Mouse (Mus musculus): Measurements from ENCODE around the gene Lgr5. TPM values are rescaled to one million over a fixed set of nuclear protein-coding genes. Genes with fewer than 3 reads are reported as not detected.

Lgr5 gene
- polyA plus RNA-seq, 1 experiment from 2014 or later = 0.35 TPM

DNA sequence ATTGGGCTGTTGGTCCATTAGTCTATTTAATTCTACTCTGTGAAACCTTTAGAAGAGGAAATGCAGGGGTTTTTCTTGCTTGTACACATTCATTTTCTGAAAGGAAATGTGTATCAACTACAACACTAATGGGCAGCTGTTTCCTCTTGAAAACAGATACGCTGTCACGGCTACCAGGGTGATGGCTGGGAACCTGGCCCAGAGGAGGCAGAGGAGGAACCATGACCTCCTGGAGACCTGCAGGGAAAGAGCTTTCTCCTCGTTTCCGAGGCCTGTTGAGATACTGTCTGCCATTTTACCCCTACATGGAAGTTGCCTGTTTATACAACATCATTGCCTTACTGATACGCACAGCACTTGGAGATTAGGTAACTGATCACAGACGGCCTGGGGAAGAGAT, 121.8 kb downstream of the Lgr5 start:
- Histone ChIP-seq H3K4me3 (ENCODE audit: low read depth, low read length) (no peak overlapping the region), H3K4me2 (replicated peaks; ENCODE audit: low read depth, low read length) (no peak overlapping the region), H3K27me3 (replicated peaks; ENCODE audit: insufficient read depth, low read length) (no peaks in the 10 kb centered on the region), H3K9ac (replicated peaks; ENCODE audit: low read depth) (no peak overlapping the region), H3K9me3 (ENCODE audit: low read length) (no peaks in the 10 kb centered on the region), H3K4me1 (ENCODE audit: insufficient read depth, low read depth, low read length) (no peaks in the 10 kb centered on the region), H3K27ac (ENCODE audit: low read length) (no peak overlapping the region), H3K36me3 (ENCODE audit: insufficient read depth, low read length) (no peaks in the 10 kb centered on the region)
- DNase-seq (ENCODE audit: low spot score) (no peak), ATAC-seq (peak; percentile 38; the same call in 1 of the 2 replicates)
- 42% methylated on average over 6 of the region's 6 CpGs for WGBS
- TF ChIP-seq EP300 (IDR thresholded peaks at IDR 0.05) = no peak
- TF ChIP-seq CTCF (IDR thresholded peaks at IDR 0.05) = no peak

DNA sequence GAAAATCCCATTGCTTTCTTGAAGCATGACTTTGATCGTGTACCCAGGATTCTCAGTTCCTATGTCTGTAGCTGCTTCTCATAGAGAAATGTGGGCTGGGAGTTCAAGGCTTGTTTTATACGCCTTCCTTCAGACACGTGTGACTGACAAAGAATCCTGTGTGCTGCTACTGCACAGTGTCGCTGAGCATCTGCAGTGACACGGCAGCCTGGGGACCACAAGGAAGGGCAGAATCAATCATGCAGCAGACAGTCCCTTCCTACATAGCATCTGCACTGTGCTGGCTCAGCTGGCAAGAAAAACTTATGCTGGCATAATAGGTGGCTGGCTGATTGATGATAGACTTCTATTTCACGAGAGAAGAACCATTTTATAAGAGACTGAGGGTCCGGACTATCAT, 122.5 kb downstream of the Lgr5 start:
- no peaks in the 10 kb centered on the region for H3K9me3 ChIP-seq (ENCODE audit: low read length)
- TF ChIP-seq EP300 (IDR thresholded peaks at IDR 0.05) (no peak), CTCF (IDR thresholded peaks at IDR 0.05) (no peak)
- no peak overlapping the region for H3K27ac ChIP-seq (ENCODE audit: low read length)
- H3K27me3 ChIP-seq (replicated peaks; ENCODE audit: insufficient read depth, low read length) = no peaks in the 10 kb centered on the region
- 58% methylated on average over 7 of the region's 7 CpGs for WGBS
- no peak overlapping the region for H3K4me2 ChIP-seq (replicated peaks; ENCODE audit: low read depth, low read length)
- H3K4me3 ChIP-seq (ENCODE audit: low read depth, low read length) = no peak overlapping the region
- ATAC-seq = no peak
- H3K36me3 ChIP-seq (ENCODE audit: insufficient read depth, low read length) = no peaks in the 10 kb centered on the region
- DNase-seq (ENCODE audit: low spot score) = no peak
- no peak overlapping the region for H3K9ac ChIP-seq (replicated peaks; ENCODE audit: low read depth)
- no peaks in the 10 kb centered on the region for H3K4me1 ChIP-seq (ENCODE audit: insufficient read depth, low read depth, low read length)

DNA sequence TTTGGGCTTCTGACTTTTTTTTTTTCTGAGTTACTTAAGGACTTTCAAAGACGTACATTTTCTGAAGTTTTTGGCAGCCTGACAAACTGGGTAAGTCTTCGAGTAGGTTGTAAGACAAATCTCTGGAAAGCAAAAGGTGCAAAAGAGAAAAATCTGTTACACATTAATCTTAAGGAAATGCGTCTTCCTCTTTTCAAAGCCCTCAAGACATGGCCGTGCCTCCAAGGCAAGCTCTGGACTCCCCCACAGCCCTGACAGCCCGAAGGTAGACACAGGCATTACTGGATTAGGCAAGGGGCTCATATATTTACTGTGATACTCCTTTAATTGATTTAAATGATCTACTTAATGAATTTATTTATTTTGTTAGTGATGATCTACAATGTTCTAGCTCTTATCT, 124.9 kb downstream of the Lgr5 start:
- TF ChIP-seq EP300 (IDR thresholded peaks at IDR 0.05) (no peak), CTCF (IDR thresholded peaks at IDR 0.05) (no peak)
- Histone ChIP-seq H3K36me3 (ENCODE audit: insufficient read depth, low read length) (no peaks in the 10 kb centered on the region), H3K9me3 (ENCODE audit: low read length) (no peaks in the 10 kb centered on the region), H3K9ac (replicated peaks; ENCODE audit: low read depth) (no peak overlapping the region), H3K4me2 (replicated peaks; ENCODE audit: low read depth, low read length) (no peak overlapping the region), H3K27me3 (replicated peaks; ENCODE audit: insufficient read depth, low read length) (no peaks in the 10 kb centered on the region), H3K4me1 (ENCODE audit: insufficient read depth, low read depth, low read length) (no peaks in the 10 kb centered on the region), H3K4me3 (ENCODE audit: low read depth, low read length) (no peak overlapping the region), H3K27ac (ENCODE audit: low read length) (no peak overlapping the region)
- no peak for ATAC-seq
- no peak for DNase-seq (ENCODE audit: low spot score)
- 25% methylated on average over 5 of the region's 5 CpGs for WGBS

DNA sequence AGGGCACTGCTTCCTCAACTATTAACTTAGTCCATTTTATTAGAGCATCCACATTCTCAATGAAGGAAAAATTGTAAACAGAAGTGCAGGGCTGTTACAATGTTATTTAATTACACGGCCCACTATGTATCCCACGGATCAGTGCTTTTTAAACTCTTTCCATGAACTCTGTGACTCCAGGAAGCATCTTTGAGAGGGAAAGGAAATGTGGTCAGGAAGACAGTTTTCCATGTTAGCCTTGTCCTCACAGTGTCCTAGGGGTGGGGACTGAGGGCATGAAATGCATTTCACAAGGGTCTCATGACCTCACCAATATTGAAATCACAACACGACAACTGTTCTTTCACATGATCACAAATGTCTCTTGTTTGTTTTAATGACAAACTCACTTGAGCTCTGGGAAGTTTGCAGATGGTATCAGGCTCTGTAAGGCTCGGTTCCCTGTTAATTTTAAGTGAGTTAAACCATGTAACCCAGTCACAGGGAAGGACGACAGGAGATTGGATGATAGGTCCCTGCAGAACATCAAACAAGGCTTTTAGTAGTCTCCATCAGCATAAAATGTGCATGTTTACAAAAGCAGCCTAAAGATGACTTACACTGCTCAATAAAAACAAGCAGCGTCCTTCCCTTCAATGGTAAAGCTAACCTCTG, 130.1 kb downstream of the Lgr5 start:
- 44% methylated on average over 6 of the region's 6 CpGs for WGBS
- Histone ChIP-seq H3K36me3 (ENCODE audit: insufficient read depth, low read length) (no peaks in the 10 kb centered on the region), H3K27ac (ENCODE audit: low read length) (no peak overlapping the region), H3K27me3 (replicated peaks; ENCODE audit: insufficient read depth, low read length) (no peaks in the 10 kb centered on the region), H3K9ac (replicated peaks; ENCODE audit: low read depth) (no peak overlapping the region), H3K4me3 (ENCODE audit: low read depth, low read length) (no peak overlapping the region), H3K9me3 (ENCODE audit: low read length) (no peaks in the 10 kb centered on the region), H3K4me2 (replicated peaks; ENCODE audit: low read depth, low read length) (no peak overlapping the region), H3K4me1 (ENCODE audit: insufficient read depth, low read depth, low read length) (no peaks in the 10 kb centered on the region)
- TF ChIP-seq EP300 (IDR thresholded peaks at IDR 0.05) (no peak), CTCF (IDR thresholded peaks at IDR 0.05) (no peak)
- no peak for DNase-seq (ENCODE audit: low spot score)
- ATAC-seq = no peak

DNA sequence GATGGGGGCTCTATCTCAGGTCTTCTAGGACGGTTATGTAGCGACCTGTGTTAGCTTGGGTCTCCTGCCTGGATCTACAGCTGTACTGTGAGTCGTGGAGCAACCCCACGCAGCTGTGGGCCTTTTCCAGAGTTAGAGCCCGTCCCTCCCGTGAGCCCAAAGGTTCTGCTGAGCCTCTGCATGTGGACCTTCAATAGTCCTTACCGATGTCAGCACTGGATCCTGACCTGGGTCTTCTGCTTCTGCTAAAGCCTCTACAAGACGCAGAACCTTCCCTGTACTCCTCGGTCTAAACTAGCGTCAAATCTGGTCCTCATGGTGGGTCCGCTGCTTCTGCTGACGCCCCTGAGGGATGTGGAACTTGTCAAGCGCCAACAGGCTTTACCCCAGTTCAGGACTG, 139.0 kb downstream of the Lgr5 start:
- no peak for TF ChIP-seq CTCF (IDR thresholded peaks at IDR 0.05)
- no peak for TF ChIP-seq EP300 (IDR thresholded peaks at IDR 0.05)
- 93% methylated on average over 13 of the region's 13 CpGs for WGBS
- no peak overlapping the region for H3K9ac ChIP-seq (replicated peaks; ENCODE audit: low read depth)
- H3K27ac ChIP-seq (ENCODE audit: low read length) = no peak overlapping the region
- ATAC-seq (no peak), DNase-seq (ENCODE audit: low spot score) (no peak)
- no peak overlapping the region for H3K4me3 ChIP-seq (ENCODE audit: low read depth, low read length)
- no peak overlapping the region for H3K4me2 ChIP-seq (replicated peaks; ENCODE audit: low read depth, low read length)
- H3K4me1 ChIP-seq (ENCODE audit: insufficient read depth, low read depth, low read length) = no peaks in the 10 kb centered on the region
- H3K9me3 ChIP-seq (ENCODE audit: low read length) = no peaks in the 10 kb centered on the region
- no peaks in the 10 kb centered on the region for H3K36me3 ChIP-seq (ENCODE audit: insufficient read depth, low read length)
- H3K27me3 ChIP-seq (replicated peaks; ENCODE audit: insufficient read depth, low read length) = no peaks in the 10 kb centered on the region

DNA sequence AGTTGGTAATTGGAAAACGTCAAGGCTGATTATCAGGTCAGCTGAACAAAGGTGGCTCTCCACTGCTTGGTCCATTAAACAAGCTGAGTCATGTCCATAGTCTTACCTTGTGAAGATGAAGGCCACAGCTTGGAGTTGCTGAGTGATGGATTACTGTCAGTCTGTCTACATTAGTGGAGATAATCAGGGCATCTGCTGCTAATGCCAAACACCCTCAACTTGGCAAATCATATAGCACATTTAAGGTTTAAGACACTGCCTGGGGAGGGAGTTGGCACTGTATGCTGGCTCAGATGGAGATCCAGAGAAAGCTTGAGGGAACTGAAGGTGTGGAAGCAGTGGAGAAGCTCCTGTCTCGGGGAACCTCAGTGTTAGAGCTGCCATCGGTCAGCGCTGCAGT, 150.3 kb downstream of the Lgr5 start:
- H3K4me3 ChIP-seq (ENCODE audit: low read depth, low read length) = no peak overlapping the region
- no peak for TF ChIP-seq EP300 (IDR thresholded peaks at IDR 0.05)
- TF ChIP-seq CTCF (IDR thresholded peaks at IDR 0.05) = no peak
- no peak overlapping the region for H3K27ac ChIP-seq (ENCODE audit: low read length)
- no peak overlapping the region for H3K4me2 ChIP-seq (replicated peaks; ENCODE audit: low read depth, low read length)
- WGBS = 75% methylated on average over 4 of the region's 4 CpGs
- no peaks in the 10 kb centered on the region for H3K27me3 ChIP-seq (replicated peaks; ENCODE audit: insufficient read depth, low read length)
- no peak overlapping the region for H3K9ac ChIP-seq (replicated peaks; ENCODE audit: low read depth)
- ATAC-seq = no peak
- peaks cover 11% of the 10 kb centered on the region; the same call in 1 of the 2 replicates for H3K36me3 ChIP-seq (ENCODE audit: insufficient read depth, low read length)
- no peaks in the 10 kb centered on the region for H3K4me1 ChIP-seq (ENCODE audit: insufficient read depth, low read depth, low read length)
- no peaks in the 10 kb centered on the region for H3K9me3 ChIP-seq (ENCODE audit: low read length)
- DNase-seq (ENCODE audit: low spot score) = no peak

DNA sequence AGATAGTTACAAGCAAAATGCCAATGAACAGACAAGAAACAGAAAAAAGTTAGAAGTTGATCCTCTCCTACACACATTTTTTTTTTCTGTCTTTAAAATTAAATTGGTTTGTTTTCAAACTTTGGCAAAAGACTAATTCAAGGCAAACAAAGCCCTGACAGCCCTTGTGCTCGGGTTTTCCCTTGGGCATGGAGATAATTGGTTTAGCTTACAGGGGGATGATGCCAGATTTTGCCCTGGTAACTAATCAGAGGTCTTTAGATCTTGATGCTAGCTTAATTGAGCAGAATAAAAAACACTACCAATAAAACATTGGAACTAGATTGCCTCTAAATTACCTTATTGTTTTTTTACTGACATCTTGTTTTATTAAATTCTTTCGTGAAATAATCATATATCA, 162.2 kb downstream of the Lgr5 start:
- H3K9ac ChIP-seq (replicated peaks; ENCODE audit: low read depth) = no peak overlapping the region
- no peaks in the 10 kb centered on the region for H3K27me3 ChIP-seq (replicated peaks; ENCODE audit: insufficient read depth, low read length)
- no peak for TF ChIP-seq EP300 (IDR thresholded peaks at IDR 0.05)
- no peak for TF ChIP-seq CTCF (IDR thresholded peaks at IDR 0.05)
- 81% methylated on average over 2 of the region's 2 CpGs for WGBS
- no peak overlapping the region for H3K4me3 ChIP-seq (ENCODE audit: low read depth, low read length)
- H3K36me3 ChIP-seq (ENCODE audit: insufficient read depth, low read length) = peaks cover 46% of the 10 kb centered on the region
- no peak overlapping the region for H3K27ac ChIP-seq (ENCODE audit: low read length)
- H3K4me1 ChIP-seq (ENCODE audit: insufficient read depth, low read depth, low read length) = no peaks in the 10 kb centered on the region
- ATAC-seq (no peak), DNase-seq (ENCODE audit: low spot score) (no peak)
- no peaks in the 10 kb centered on the region for H3K9me3 ChIP-seq (ENCODE audit: low read length)
- H3K4me2 ChIP-seq (replicated peaks; ENCODE audit: low read depth, low read length) = no peak overlapping the region
